Mouse (Mus musculus): ENCODE results near the gene Rest. TPM values are rescaled to one million over a fixed set of nuclear protein-coding genes. Genes with fewer than 3 reads are reported as not detected.
"Not testable (repeated sequence)": the region's sequence is repeated elsewhere in the genome, so short reads cannot be mapped to it uniquely, and the experiment has no call there.

The Rest gene
- polyA plus RNA-seq (2015; fragmentation: Nextera tagmentation; extraction: Ambion mirVana): 20.4 and 23.5 TPM in 2 replicates

- H3K4me3 ChIP-seq (ENCODE audit: low read depth, low read length): peak within 1 kb of the TSS; percentile 94
- H3K9me3 ChIP-seq (ENCODE audit: low read length): no peaks in the 10 kb centered on the region
- TF ChIP-seq CTCF (IDR thresholded peaks at IDR 0.05): no peak
- peak; percentile 28; the same call in 1 of the 2 replicates for TF ChIP-seq EP300 (IDR thresholded peaks at IDR 0.05)
- peak; percentile 87 for ATAC-seq
- H3K9ac ChIP-seq (replicated peaks; ENCODE audit: low read depth): peak within 1 kb of the TSS; percentile 82
- H3K36me3 ChIP-seq (ENCODE audit: insufficient read depth, low read length): no peaks in the 10 kb centered on the region
- no peaks in the 10 kb centered on the region for H3K27me3 ChIP-seq (replicated peaks; ENCODE audit: insufficient read depth, low read length)
- under 1% methylated on average over 22 of the region's 78 CpGs for WGBS
- H3K27ac ChIP-seq (ENCODE audit: low read length): peak within 1 kb of the TSS; percentile 98
- peaks cover 5% of the 10 kb centered on the region; the same call in 1 of the 2 replicates for H3K4me1 ChIP-seq (ENCODE audit: insufficient read depth, low read depth, low read length)
- peak; percentile 90 for DNase-seq (ENCODE audit: low spot score)
- H3K4me2 ChIP-seq (replicated peaks; ENCODE audit: low read depth, low read length): peak within 1 kb of the TSS; percentile 71
These were observed at the start of gene Rest for GRCm38 (mm10) chr5:77265081-77265670. Gene Rest, plus strand, starts transcription at chr5:77265491.

GRCm38 (mm10) chr5:77217211-77217610 is 48.1 kb upstream of the Rest start:
- ATAC-seq (peak; percentile 67), DNase-seq (ENCODE audit: low spot score) (peak; percentile 92)
- no peaks in the 10 kb centered on the region for H3K4me1 ChIP-seq (ENCODE audit: insufficient read depth, low read depth, low read length)
- peak overlapping the region; percentile 34 for H3K4me2 ChIP-seq (replicated peaks; ENCODE audit: low read depth, low read length)
- no peak overlapping the region for H3K27ac ChIP-seq (ENCODE audit: low read length)
- no peak overlapping the region for H3K9ac ChIP-seq (replicated peaks; ENCODE audit: low read depth)
- TF ChIP-seq EP300 (IDR thresholded peaks at IDR 0.05) (no peak), CTCF (IDR thresholded peaks at IDR 0.05) (peak; percentile 88)
- H3K36me3 ChIP-seq (ENCODE audit: insufficient read depth, low read length): no peaks in the 10 kb centered on the region
- WGBS: 10% methylated on average over 9 of the region's 9 CpGs
- peak overlapping the region; percentile 17; the same call in 1 of the 2 replicates for H3K4me3 ChIP-seq (ENCODE audit: low read depth, low read length)
- H3K27me3 ChIP-seq (replicated peaks; ENCODE audit: insufficient read depth, low read length): no peaks in the 10 kb centered on the region
- no peaks in the 10 kb centered on the region for H3K9me3 ChIP-seq (ENCODE audit: low read length)

DNA sequence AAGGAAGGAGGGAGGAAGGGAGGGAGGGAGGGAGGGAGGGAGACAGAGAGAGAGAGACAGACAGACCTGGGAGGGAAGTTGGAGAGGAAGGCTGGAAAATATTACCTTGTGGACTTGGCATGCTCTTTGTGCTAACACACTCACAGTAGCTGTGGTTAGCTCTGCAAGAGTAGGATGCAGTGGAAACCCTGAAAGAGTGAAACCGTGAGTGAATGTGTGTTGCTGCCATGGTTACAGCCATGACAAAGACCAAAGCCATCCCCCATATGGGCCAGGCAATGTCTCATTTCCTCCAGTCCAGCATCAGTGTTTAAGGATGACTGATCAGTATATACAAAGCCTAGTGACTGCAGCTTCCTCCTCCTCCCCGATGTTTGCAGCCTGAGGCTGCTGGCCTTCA is 47.6 kb upstream of the Rest start:
- DNase-seq (ENCODE audit: low spot score) (peak; percentile 50), ATAC-seq (peak; percentile 82)
- 6% methylated on average over 2 of the region's 2 CpGs for WGBS
- Histone ChIP-seq H3K27me3 (replicated peaks; ENCODE audit: insufficient read depth, low read length) (no peaks in the 10 kb centered on the region), H3K9me3 (ENCODE audit: low read length) (no peaks in the 10 kb centered on the region), H3K4me1 (ENCODE audit: insufficient read depth, low read depth, low read length) (no peaks in the 10 kb centered on the region), H3K4me2 (replicated peaks; ENCODE audit: low read depth, low read length) (peak overlapping the region; percentile 34), H3K36me3 (ENCODE audit: insufficient read depth, low read length) (no peaks in the 10 kb centered on the region), H3K27ac (ENCODE audit: low read length) (no peak overlapping the region), H3K4me3 (ENCODE audit: low read depth, low read length) (peak overlapping the region; percentile 17; the same call in 1 of the 2 replicates), H3K9ac (replicated peaks; ENCODE audit: low read depth) (no peak overlapping the region)
- no peak for TF ChIP-seq CTCF (IDR thresholded peaks at IDR 0.05)
- TF ChIP-seq EP300 (IDR thresholded peaks at IDR 0.05): no peak

DNA sequence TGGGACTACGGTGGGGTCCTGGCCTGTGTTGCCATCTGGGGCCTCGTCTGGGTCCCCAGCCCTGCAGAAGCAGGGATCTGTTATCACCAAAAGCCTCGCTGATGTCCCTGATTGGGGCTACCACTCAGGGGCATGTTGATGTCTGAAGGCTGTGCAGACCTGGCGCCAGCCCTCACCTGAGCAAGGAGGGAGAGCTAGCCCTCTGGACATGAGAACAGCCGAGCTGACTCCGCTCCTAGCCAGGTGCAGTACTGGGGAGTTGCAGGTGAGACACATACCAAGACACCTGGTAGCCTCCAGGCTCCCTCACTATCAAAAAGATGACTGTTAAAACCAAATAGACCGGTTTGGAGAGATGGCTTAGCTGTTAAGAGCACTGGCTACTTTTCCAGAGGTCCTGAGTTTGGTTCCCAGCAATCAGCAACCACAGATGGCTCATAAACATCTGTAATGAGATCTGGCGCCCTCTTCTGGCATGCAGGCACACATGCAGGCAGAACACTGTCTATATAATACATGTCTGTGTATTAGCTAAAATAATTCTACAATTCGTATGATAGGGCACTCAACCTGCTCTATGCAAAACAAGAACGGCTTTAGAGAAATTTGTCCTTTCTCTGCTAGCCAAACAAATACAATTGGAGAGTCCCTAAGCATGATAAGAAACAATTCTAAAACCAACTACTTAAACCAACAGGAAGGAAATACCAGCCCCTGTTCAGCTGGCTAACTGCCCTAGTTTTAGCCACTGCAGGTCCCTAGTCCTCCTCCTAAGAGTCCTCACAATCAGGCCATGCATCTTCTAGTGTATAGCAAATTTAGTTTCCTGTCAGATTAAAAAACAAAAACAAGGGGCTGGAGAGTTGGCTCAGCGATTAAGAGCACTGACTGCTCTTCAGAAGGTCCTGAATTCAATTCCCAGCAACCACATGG is 42.0 kb upstream of the Rest start:
- Histone ChIP-seq H3K27ac (ENCODE audit: low read length) (no peak overlapping the region), H3K36me3 (ENCODE audit: insufficient read depth, low read length) (no peaks in the 10 kb centered on the region), H3K9ac (replicated peaks; ENCODE audit: low read depth) (no peak overlapping the region), H3K4me1 (ENCODE audit: insufficient read depth, low read depth, low read length) (no peaks in the 10 kb centered on the region), H3K9me3 (ENCODE audit: low read length) (no peaks in the 10 kb centered on the region), H3K27me3 (replicated peaks; ENCODE audit: insufficient read depth, low read length) (no peaks in the 10 kb centered on the region), H3K4me3 (ENCODE audit: low read depth, low read length) (no peak overlapping the region), H3K4me2 (replicated peaks; ENCODE audit: low read depth, low read length) (no peak overlapping the region)
- DNase-seq (ENCODE audit: low spot score): peak; percentile 22
- TF ChIP-seq EP300 (IDR thresholded peaks at IDR 0.05) (no peak), CTCF (IDR thresholded peaks at IDR 0.05) (peak; percentile 65)
- ATAC-seq: no peak
- WGBS: 68% methylated on average over 11 of the region's 11 CpGs

DNA sequence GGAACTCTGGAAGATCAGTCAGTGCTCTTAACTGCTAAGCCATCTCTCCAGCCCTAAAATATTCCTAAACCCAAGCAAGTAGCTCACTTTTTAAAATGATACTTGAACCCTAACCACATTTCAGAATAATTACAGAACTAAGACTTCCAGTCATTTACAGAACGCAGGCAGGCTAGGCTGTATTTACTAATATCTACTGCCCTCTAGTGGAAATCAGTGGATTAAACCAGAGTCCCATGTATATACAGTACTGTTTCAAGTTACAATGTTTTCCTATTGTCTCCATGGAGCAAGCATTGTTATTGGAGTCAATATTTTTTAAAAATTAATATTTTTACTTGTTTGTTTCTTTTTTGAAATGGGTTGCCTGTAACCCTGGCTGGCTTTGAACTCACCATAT is 36.3 kb upstream of the Rest start:
- peak; percentile 82 for DNase-seq (ENCODE audit: low spot score)
- 0 out of 2 replicates have a peak, but pooled peaks have one; percentile 49 for ATAC-seq
- H3K9me3 ChIP-seq (ENCODE audit: low read length): no peaks in the 10 kb centered on the region
- no peak overlapping the region for H3K4me3 ChIP-seq (ENCODE audit: low read depth, low read length)
- TF ChIP-seq EP300 (IDR thresholded peaks at IDR 0.05) (no peak), CTCF (IDR thresholded peaks at IDR 0.05) (peak; percentile 69)
- H3K36me3 ChIP-seq (ENCODE audit: insufficient read depth, low read length): no peaks in the 10 kb centered on the region
- no peaks in the 10 kb centered on the region for H3K27me3 ChIP-seq (replicated peaks; ENCODE audit: insufficient read depth, low read length)
- 12% methylated on average over 1 of the region's 1 CpGs for WGBS
- H3K4me1 ChIP-seq (ENCODE audit: insufficient read depth, low read depth, low read length): no peaks in the 10 kb centered on the region
- H3K4me2 ChIP-seq (replicated peaks; ENCODE audit: low read depth, low read length): no peak overlapping the region
- no peak overlapping the region for H3K27ac ChIP-seq (ENCODE audit: low read length)
- H3K9ac ChIP-seq (replicated peaks; ENCODE audit: low read depth): no peak overlapping the region

- 86% methylated on average over 4 of the region's 4 CpGs for WGBS
- ATAC-seq; H3K9me3 ChIP-seq (ENCODE audit: low read length); H3K36me3 ChIP-seq (ENCODE audit: insufficient read depth, low read length); H3K4me3 ChIP-seq (ENCODE audit: low read depth, low read length); H3K4me2 ChIP-seq (replicated peaks; ENCODE audit: low read depth, low read length); H3K27ac ChIP-seq (ENCODE audit: low read length); H3K27me3 ChIP-seq (replicated peaks; ENCODE audit: insufficient read depth, low read length); H3K9ac ChIP-seq (replicated peaks; ENCODE audit: low read depth); DNase-seq (ENCODE audit: low spot score); H3K4me1 ChIP-seq (ENCODE audit: insufficient read depth, low read depth, low read length): not testable (repeated sequence)
These were observed 33.4 kb upstream of the Rest start for GRCm38 (mm10) chr5:77231863-77232262.
